Mouse (Mus musculus) heart, postnatal 10 days (tissue): ENCODE results near the gene Defb43. TPM values are rescaled to one million over a fixed set of nuclear protein-coding genes. Genes with fewer than 3 reads are reported as not detected.

Experiments
- DNase-seq, 2 experiments: peaks; one replicate each; pipeline ENCODE4 v3.0.0; 2021
- intact Hi-C: fragments of 180-260 bp; cut with DNase I; formaldehyde crosslinking; loops from one replicate; pipeline ENCODE4 v1.15.1; 2025
- total RNA-seq, 2 experiments: library from RNA; stranded (reverse); gene quantifications; 2 replicates each; pipeline ENCODE4 v1.2.3; 2021

The Defb43 gene
- not detected for total RNA-seq

- no peak for DNase-seq
- intact Hi-C loops, result no loop called here
These were observed at the start of gene Defb43 for GRCm38 (mm10) chr14:63011471-63011870. Gene Defb43 (plus strand): TSS chr14:63011771.

- intact Hi-C loops, result no loop called here
- DNase-seq, result no peak
These were observed 47.9 kb upstream of the Defb43 start for GRCm38 (mm10) chr14:62963632-62964031.

- intact Hi-C loops, result no loop called here
- no peak for DNase-seq
These were observed 46.2 kb upstream of the Defb43 start for GRCm38 (mm10) chr14:62965342-62965741.

- peak in 1 of 2 experiments; percentile 18 for DNase-seq
- intact Hi-C loops, result no loop called here
These were observed 45.6 kb upstream of the Defb43 start for GRCm38 (mm10) chr14:62965811-62966520.

- DNase-seq, result peak; percentile 74 to 82
- intact Hi-C loops, result loop anchor here (1.0 to 5.0 kb wide), 3 partner anchors 96 to 482 kb away; no protein-coding TSS in a partner anchor
These were observed 36.5 kb upstream of the Defb43 start for GRCm38 (mm10) chr14:62975046-62975445.

- no peak for DNase-seq
- intact Hi-C loops, result loop anchor here (5.0 kb wide), 1 partner anchor 343 kb away; no protein-coding TSS in a partner anchor
These were observed 31.8 kb upstream of the Defb43 start for GRCm38 (mm10) chr14:62979815-62980214.

- intact Hi-C loops, result no loop called here
- no peak for DNase-seq
These were observed 27.2 kb upstream of the Defb43 start, which contains the start of gene Defb48 for GRCm38 (mm10) chr14:62984410-62984809. Gene Defb48 (minus strand): TSS chr14:62984510.

GRCm38 (mm10) chr14:62991271-62991670 lies 20.3 kb upstream of the Defb43 start:
- intact Hi-C loops, result no loop called here
- DNase-seq, result no peak

- no peak for DNase-seq
These were observed 19.6 kb upstream of the Defb43 start for GRCm38 (mm10) chr14:62991849-62992510.

GRCm38 (mm10) chr14:62997777-62998176 lies 13.8 kb upstream of the Defb43 start, which contains the start of gene Defb47:
Gene Defb47 (plus strand): TSS chr14:62998077.
- no peak for DNase-seq
- intact Hi-C loops, result no loop called here

More at GRCm38 (mm10) chr14:62991849-62992510, 19.6 kb upstream of the Defb43 start:
- intact Hi-C loops, result no loop called here

GRCm38 (mm10) chr14:62998977-62999376 lies 12.6 kb upstream of the Defb43 start:
- no peak for DNase-seq
- intact Hi-C loops, result no loop called here

GRCm38 (mm10) chr14:63002588-63002987 lies 9.0 kb upstream of the Defb43 start:
- peak; percentile 36 to 59 for DNase-seq
- intact Hi-C loops, result no loop called here

GRCm38 (mm10) chr14:63013082-63013481 lies 1.5 kb downstream of the Defb43 start:
- intact Hi-C loops, result no loop called here
- no peak for DNase-seq

GRCm38 (mm10) chr14:63014667-63015066 lies 3.1 kb downstream of the Defb43 start:
- no peak for DNase-seq
- intact Hi-C loops, result no loop called here

- no peak for DNase-seq
- intact Hi-C loops, result no loop called here
These were observed 9.1 kb downstream of the Defb43 start for GRCm38 (mm10) chr14:63020524-63021156.

- no peak for DNase-seq
- intact Hi-C loops, result no loop called here
These were observed 35.1 kb downstream of the Defb43 start, which contains the start of gene Defb42 for GRCm38 (mm10) chr14:63046691-63047090. Gene Defb42 (plus strand): TSS chr14:63046991.

GRCm38 (mm10) chr14:63049910-63050370 lies 38.4 kb downstream of the Defb43 start, which contains the start of gene Defb30:
Gene Defb30 (minus strand): TSS chr14:63049960.
- intact Hi-C loops, result no loop called here
- no peak for DNase-seq

GRCm38 (mm10) chr14:63050769-63051168 lies 39.2 kb downstream of the Defb43 start:
- peak; percentile 78 to 90 for DNase-seq
- intact Hi-C loops, result no loop called here

- intact Hi-C loops, result no loop called here
These were observed 43.2 kb downstream of the Defb43 start for GRCm38 (mm10) chr14:63054729-63055128.

GRCm38 (mm10) chr14:63060361-63060760 lies 48.8 kb downstream of the Defb43 start:
- intact Hi-C loops, result loop anchor here (10.0 kb wide), 1 partner anchor 414 kb away; no protein-coding TSS in a partner anchor
- no peak for DNase-seq

More at GRCm38 (mm10) chr14:63054729-63055128, 43.2 kb downstream of the Defb43 start:
- DNase-seq, result peak; percentile 91 to 92

GRCm38 (mm10) chr14:63062184-63062583 lies 50.6 kb downstream of the Defb43 start:
- no peak for DNase-seq
- intact Hi-C loops, result loop anchor here (10.0 kb wide), 1 partner anchor 413 kb away; no protein-coding TSS in a partner anchor
